Mouse (Mus musculus): ENCODE data around the gene Acap3.

DNA sequence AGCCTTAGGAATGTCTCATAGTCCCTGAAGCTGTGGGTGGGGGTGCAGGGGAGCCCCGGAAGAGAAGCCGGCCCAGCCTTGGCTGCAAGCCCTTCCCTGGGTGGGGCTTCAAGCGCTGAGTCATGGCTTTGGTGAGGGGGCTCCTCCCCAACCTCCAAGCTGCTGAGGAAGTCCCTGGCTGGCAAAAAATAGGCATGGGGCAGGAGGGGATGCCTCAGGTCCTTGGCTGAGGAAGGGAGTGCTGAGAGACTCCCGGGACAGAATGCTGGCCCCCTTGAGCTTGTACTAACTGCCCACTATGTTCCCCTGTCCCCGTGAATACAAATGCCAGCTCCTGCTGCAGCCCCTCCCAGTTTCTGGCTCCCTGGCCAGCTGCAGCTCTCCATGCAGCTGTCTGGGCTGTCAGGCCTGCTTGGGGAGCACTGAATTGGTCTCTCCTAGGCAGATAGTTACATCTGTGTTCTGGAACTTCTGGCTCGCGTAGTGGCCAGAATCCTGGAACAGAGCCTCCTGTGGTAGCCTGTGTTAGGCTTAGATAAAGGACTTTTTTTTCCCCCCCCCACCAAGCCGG lies 2.8 kb downstream of the Acap3 start:
- TF ChIP-seq CTCF (IDR thresholded peaks at IDR 0.05 in 2 of 3, conservative IDR thresholded peaks at IDR 0.05 in 1 of 3; ENCODE audit: control insufficient read depth in 1 of 3, insufficient read depth in 1 of 3, low read depth in 2 of 3, low read length in 3 of 3, poor library complexity in 1 of 3, severe bottlenecking in 1 of 3) (no peak), POLR2A (IDR thresholded peaks at IDR 0.05; ENCODE audit: control insufficient read depth in 1 of 2, insufficient read depth in 1 of 2, low read depth in 1 of 2, low read length in 2 of 2, poor library complexity in 1 of 2) (no peak), ZNF384 (IDR thresholded peaks at IDR 0.05; ENCODE audit: low read depth, low read length) (no peak), ZMIZ1 (IDR thresholded peaks at IDR 0.05; ENCODE audit: low read depth, low read length) (no peak), EP300 (IDR thresholded peaks at IDR 0.05; ENCODE audit: low read depth in 1 of 2, low read length in 2 of 2) (peak; percentile 8 to 48; a peak in 1 of 4 replicates), E2F4 (IDR thresholded peaks at IDR 0.05; ENCODE audit: borderline replicate concordance, low read depth, low read length) (no peak)

All from MEL (cell line).